Mouse (Mus musculus): ENCODE measurements at regions not wholly inside any gene's neighbourhood (a gene's known extent, or its start where the extent isn't known, plus 50 kb on each side); places are given as distances from the start of the nearest gene placed in this dataset.

DNA sequence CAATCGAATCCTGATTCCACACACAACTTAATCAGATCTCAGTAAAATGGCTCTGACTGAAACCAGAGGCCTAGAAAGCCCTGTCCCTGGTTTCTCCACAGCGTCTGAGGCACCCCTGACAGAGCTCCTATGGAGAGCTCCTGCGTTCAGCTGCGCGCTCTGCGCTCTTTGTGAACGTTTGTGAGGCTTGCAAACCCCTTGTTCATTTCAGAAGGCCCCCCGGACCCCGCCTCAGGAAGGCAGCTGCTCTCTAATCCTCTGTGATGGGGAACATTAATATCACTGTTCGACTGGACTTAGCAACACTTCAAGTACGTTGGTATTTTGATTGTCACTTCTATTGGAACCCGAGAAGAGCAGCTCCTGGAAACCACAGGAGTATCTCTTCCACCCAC lies 175.6 kb downstream of the 3100002H09Rik start:
- TF ChIP-seq MAZ (IDR thresholded peaks at IDR 0.05; ENCODE audit: low read depth, low read length) (no peak), CTCF (conservative IDR thresholded peaks at IDR 0.05 in 1 of 2, IDR thresholded peaks at IDR 0.05 in 1 of 2; ENCODE audit: low read depth in 2 of 2, low read length in 2 of 2) (no peak), CHD1 (IDR thresholded peaks at IDR 0.05; ENCODE audit: low read depth, low read length) (no peak), GABPA (IDR thresholded peaks at IDR 0.05; ENCODE audit: insufficient replicate concordance, low read depth, low read length) (no peak)

Measured in CH12.LX (cell line).